Mouse (Mus musculus) left cerebral cortex, adult 9 months (tissue): Measurements from ENCODE around the gene Ppm1j.
"Not testable (repeated sequence)": the region's sequence is repeated elsewhere in the genome, so short reads cannot be mapped to it uniquely, and the experiment has no call there.

Experiments used
- DNase-seq, 2 experiments: peaks; one replicate each; pipeline ENCODE4 v3.0.0; 2022; ENCODE audit warnings: low spot score in 2 of 2

Ppm1j gene

DNA sequence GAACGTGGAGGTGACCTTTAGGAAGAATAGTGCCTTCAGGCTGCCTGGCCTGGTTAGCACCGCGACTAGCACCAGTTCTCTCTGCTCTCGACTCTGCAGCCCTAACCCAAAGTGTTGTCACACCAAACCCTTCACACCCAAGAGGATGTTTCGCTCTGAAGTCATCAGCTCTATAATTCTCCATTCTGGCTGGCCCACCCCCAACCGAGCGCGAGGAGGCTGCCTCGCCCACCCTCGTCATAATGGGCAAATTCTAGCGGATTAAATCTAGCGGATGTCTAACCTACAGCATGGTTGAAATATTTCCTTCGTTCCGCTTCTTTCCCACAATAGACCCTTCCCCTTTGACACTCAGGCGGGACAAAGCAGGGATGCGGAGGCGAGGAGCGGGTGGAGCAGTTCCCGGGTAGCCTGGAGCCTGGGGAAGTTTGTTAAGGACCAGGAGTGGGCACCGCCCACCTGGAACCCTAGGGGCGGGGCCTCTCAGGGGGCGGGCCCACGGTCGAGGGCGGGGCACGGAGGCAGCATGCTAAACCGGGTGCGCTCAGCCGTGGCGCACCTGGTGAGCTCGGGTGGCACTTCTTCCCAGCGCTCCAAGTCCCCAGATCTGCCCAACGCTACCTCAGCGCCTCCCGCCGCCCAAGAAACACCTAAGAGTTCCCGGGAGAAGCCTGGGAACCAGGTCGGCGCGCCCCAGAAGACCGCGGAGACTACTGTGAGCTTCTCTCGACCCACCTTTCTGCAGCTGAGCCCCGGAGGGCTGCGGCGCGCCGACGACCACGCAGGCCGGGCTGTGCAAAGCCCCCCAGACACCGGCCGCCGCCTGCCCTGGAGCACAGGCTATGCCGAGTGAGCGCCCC is at the start of gene Ppm1j:
Gene Ppm1j (plus strand): TSS at position 496 of the 860 bp plus-strand sequence.
- no peak for DNase-seq

DNA sequence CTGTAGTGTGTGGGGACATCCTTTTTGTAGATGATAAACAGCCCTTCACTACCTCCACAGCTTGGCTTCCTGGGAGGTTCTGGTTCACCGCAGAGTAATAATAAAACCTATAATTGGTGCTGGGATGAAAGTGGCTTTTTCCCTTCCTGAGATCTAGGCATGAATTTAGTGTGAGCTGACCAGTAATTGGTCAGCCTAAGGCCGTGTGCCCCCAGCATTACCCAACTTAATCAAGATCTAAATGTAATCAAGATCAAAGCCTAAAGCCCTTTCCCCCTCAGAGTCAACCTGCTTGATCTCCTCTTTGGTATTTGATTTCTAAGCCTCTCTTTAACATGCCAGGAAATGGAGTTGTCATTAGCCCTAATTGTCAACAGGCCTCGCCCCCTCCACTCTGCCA is 47.9 kb upstream of the Ppm1j start:
- no peak for DNase-seq

DNA sequence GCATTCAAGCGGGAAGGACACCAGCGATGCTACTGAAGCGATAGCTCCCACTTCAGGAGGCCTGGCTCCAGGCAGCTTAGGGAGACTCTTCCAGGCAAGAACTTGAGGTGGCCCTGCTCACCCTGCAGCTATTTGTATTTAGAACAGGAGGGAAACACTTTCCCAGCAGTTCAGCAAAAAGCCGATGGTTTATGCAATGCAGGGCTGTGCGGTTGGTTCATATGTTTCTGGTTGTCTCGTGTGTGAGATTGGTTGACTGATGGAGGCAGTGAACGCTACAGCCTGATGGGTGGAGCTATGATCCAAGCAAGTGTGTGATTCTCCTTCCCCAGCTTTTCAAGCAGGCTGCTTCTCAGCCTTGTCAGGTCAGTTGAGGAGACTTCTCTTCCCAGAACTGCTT is 46.2 kb upstream of the Ppm1j start:
- no peak for DNase-seq

DNA sequence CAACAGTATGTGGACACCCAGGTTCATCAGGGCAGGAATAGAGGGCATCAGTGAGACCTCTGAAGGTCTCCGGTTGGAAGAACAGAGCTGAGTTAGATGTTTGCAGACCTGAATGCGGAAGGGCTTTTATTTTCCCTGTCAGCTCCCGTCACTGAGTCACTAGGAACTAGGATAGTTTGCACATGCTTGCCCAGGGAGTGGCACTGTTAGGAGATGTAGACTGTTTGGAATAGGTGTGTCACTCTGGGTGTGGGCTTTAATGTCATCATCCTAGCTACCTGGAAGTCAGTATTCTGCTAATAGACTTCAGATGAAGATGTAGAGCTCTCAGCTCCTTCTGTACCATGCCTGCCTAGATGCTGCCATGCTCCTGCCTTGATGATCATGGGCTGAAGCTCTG is 38.9 kb upstream of the Ppm1j start:
- DNase-seq = no peak

DNA sequence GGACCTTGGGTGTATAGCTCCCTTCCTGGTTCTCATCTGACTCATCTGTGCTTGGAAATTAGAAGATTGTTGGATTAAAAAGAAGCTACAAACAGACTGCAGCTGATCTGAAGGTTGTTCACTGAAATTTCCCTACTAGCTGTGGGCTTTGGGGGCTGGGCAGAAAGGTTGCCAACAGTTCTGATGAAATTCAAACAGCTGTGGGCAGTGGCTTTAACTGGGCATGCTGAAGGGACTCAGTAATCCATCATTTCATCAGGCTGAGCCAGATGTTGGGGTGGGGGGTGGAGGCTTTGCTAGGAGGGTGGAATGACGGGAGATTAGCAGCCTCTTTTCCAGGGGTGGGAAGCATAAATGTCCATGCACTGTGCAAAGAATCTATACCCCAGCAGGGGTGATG is 37.7 kb upstream of the Ppm1j start:
- DNase-seq = no peak

DNA sequence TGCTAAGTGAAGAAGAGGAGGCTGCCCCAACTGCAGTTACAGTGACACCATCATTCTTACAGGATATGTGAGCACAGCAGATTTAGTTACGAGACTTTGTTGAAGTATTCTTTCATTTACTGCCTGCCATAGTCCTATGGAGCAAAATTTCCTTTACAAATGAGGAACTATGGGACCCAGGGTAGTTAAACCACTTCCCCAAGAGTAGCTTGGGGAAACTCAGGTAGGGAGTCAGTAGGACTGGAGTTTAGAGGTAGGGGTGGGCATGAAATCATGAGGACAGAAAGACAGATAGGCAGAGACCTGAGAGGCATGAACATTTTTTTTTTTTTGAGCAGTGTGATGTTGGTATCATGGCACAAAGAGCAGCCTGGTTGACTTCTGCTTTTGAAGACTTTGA is 37.0 kb upstream of the Ppm1j start:
- no peak for DNase-seq

DNA sequence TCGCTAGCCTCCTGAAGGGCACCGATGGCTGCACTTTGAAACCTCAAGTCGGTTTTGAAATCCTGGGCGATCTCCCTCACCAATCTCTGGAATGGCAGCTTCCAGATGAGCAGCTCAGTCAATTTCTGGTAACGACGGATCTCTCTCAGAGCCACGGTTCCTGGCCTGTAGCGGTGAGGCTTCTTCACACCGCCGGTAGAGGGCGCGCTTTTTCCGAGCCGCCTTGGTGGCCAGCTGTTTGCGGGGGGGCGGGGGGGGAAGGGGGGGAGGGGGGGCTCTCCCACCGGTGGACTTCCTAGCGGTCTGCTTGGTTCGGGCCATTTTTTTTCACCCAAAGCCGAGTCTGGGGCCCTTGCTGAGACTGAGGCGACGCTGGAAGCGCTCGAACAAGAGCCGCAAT is 28.0 kb upstream of the Ppm1j start:
- not testable (repeated sequence) for DNase-seq

DNA sequence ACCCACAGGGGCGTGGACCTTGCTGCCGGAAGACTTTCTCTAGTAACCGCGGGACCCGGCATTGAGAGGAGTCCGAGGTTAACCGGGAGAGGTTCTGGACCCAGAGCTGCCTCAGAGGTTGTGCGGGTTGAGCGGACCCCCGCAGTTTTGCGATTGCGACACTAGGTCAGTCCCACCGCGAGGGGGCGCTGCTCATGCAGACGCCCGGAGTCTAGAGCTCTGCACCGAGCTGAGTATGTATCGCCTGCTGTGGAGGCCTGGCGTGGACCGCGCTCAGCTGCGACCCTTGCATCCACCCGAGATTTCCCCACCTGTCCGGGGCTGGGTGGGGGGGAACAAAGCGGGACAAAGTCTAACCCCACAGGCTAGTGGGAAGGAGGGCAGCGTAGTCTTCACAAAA is 22.4 kb upstream of the Ppm1j start:
- DNase-seq = peak in 1 of 2 experiments; percentile 48

DNA sequence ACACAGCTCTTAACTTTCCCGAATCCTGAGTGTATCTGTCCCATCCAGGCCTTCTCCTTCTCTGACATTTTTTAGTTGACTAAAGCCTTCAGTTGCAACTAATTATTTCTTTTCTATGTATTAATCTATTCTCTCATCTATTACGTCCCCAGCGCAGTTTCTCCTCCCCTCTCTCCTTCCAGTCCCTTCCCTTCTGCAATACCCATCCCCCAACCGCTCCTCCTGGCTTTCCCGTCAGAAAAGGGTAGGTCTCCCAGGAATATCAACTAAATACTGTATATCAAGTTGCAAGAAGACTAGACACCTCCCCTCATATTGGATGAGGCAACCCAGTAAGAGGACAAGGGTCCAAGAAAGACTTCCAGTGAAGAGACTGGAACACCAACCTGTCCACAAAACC is 22.0 kb upstream of the Ppm1j start:
- DNase-seq = no peak

DNA sequence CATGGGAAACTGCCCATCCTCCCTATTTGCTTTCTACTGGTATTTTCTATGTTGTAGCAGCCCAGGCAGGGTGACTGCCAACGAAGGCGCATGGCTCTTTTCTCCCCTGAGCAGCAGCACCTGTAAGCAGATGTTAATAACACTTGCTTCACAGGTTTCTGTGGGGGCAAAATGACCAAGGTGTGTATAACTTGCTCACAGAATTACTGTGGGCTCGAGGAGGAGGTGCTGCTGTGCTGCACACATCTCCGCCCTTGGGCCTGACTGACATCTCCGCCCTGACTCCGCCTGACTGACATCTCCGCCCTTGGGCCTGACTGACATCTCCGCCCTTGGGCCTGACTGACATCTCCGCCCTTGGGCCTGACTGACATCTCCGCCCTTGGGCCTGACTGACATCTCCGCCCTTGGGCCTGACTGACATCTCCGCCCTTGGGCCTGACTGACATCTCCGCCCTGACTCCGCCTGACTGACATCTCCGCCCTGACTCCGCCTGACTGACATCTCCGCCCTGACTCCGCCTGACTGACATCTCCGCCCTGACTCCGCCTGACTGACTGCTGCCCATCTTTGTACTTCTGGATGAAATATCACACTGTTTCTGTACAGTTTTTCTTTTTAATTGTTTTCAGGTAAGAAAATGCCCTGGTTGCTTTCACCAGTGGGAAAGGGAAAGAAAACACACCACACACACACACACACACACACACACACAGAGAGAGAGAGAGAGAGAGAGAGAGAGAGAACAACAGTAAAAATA is 18.6 kb upstream of the Ppm1j start:
- not testable (repeated sequence) for DNase-seq

DNA sequence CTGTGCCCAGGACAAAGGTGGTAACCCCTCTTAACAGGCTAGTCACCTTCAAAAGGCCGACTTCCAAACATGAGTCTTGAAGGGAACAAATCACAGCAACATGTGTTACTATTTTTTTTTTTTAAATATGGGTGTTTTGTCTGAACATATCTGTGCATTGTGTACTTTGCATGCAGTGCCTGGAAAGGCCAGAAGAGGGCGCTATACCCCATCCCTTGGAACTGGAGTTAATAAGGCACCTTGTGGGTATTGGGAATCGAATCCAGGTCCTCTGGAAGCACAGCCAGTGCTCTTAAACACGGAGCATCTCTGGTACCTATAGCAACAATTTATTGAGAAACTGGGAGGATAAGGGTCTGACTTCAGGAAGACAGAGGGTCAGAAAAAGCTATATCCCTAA is 15.8 kb upstream of the Ppm1j start:
- DNase-seq = no peak

DNA sequence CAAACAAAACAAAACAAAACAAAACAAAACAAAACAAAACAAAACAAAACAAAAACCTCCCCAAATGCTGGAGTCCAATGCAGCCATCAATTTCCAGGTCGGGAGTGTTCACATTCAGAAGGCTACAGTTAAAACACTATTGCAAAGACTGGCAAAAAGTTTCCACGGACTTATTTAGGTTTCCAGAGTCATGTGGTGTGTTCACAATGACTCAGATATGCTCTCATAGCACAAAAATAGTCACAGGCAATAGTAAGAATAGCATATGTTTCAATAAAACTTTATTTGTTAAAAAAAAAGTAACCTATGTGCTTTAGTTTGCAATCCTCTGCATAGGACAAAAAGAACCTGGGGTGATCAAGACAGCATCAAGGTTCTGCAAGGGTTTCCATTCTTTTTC is 13.7 kb upstream of the Ppm1j start:
- DNase-seq = no peak

DNA sequence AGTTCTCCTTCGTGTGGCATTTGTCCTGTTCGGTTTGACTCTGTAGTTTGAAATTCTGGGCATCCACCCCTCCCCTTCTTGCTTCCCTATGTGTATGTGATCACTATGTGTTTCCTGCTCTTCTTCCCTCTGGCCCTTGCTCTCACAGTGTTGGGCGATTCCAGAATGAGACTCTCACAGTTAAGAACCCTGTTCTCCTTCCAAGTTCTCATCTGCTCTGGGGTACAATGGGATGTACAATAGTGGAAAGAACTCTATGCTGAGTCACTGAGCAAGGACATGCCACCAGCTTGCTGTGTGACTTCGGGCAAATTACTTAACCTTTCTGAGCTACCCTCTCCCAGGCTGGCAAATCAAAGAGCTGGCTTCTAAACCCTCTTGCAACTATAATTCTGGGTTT is 13.1 kb upstream of the Ppm1j start:
- DNase-seq = no peak

DNA sequence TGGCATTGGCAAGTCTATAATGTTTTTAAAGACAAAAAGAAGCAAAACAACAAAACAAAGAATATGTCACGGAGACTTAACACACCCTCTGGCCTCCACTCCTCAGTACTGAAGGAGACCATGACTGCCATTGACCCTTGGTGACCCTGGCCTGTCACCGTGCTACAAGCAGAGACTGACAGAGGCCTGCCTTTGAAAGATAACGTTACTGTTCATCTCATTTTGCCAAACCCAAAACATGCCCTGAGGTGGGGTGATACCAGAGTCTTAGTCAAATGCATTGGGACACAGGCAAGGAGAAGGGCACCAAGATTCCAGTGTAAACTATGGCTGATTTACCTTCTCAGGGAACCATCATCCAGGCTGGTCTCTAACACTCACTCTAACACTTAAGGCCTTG is 11.7 kb upstream of the Ppm1j start:
- no peak for DNase-seq

DNA sequence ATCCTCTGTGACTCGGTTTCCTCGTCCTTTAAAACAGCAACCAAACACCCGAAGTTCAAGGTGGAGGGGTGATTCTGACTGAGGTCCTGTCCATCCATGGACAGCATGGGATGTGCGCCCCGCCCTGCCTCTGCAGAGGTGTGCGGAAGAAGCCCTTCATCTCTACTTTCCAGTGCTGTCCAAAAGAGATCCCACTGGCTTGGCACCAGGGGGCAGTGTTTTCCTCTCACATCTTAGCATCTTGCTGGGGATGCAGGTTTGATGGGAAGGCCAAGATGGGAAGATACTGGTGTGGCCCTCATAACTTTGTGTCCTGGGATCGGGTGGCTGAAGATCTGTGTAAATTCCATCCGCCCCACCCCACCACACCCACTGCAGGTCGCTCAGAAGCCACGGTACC is 10.8 kb upstream of the Ppm1j start:
- peak in 1 of 2 experiments; percentile 43 for DNase-seq

DNA sequence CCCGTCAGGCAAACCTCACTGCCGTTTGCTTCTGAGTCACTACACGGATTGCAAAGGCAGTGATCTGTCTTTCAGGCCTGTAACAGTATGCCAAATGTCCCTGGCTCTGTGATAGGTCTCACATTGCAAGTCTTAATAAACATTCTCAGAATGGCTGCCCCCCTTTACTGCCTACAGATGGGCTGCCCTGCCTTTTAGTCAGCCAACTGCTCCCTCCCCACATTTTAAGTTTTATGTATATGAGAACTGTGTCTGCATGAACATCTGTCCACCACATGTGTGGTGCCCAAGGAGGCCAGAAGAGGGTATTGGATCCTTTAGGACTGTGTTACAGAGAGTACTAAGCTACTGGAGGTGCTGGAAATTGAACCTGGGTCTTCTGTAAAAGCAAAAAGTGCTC is 9.9 kb upstream of the Ppm1j start:
- no peak for DNase-seq

DNA sequence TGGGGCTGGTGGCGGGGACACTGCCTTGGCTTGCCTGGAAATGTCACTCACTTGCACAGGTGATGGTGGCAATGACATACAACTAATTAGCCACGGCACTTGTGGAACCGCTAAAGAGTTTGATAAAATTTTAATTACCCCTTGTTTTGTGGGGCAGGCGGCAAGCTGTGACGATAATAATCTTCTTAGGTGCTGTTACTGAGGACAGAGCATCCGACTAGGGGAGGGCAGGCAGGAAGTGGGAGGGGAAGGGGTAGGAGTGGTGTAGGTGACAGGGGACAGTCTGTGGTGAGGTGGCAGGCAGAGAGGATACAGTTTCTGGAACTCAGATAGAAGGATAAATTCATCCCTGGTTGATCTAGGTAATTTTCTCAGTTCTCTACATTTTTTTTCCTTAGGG is 9.4 kb upstream of the Ppm1j start:
- no peak for DNase-seq

DNA sequence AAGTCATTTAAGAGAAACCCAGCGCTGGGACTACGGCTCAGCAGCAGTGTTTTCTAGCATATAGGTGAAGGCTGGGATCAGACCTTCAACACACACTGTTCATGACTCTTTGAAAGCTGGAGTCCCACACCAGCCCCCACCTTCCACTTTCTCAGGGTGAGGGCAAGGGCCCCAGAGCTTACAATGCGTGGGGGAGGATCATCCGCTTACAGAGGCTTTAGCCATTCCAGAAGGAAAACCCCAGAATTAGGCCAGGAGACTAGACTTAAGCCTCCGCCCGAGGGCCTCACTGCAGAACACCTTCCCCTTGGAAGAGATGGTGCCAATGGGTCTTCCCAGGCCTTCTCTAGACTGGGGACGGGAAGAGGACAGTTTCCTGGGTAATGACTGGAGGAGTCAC is 7.6 kb upstream of the Ppm1j start:
- no peak for DNase-seq

DNA sequence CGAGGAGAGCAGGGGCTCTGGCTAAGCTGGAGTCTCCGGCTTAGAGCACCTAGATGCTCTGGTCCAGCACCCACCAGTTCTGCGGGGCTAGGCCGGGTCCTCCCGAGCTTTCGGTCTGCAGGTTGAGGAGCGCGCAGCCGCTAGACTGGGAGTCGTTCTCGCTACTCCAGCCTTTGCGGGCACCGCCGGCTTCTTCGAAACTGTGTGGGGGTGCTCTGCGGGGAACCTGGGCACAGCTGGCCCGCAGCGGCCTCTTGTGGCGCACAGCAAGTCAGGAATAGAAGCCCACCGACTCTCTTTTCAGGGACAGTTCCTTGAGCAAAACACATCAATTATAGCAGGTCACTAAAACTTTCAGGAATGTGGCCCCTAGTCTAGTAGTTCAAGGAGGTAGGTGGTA is 3.5 kb upstream of the Ppm1j start:
- no peak for DNase-seq

DNA sequence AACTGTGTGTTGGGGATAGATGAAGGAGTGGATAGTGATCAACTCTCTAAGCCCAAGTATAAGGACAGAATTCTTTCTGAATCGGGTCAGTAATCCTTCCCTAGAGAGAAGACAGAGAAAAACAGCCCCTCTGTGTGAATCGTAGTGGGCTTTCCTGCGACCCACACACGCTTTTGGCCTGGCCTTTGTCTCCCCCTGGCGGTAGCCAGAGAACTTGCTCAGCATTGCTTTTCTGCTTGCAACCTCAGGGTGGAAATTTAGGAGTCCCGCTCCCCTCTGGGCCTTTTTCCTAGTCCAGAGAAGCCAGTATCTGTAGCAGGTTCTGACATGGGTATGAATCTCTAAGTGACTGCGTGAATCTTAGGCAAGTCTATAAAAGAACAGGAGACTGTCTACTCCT is 907 bp upstream of the Ppm1j start:
- DNase-seq = no peak

DNA sequence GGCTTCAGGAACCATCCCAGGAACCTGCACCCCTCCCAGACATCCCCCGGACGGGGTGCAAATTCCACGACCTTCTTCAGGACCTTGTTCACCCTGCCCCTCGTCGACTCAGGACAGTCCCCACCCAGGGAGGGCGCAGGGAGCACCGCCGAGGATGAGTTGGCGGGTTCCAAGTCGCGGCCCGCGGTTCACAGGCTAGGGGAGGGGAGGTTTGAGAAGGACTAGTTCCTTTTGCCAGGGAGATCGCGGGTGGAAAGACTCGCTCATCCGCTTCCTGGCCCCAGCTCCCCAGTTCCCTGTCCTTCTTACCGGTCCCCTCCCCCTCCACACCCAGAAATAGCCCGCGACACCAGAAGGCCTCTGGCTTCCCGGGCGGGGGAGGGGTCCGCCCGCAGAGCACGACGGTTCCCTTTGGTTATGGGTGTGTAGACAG is 631 bp downstream of the Ppm1j start, which contains the start of gene Fam19a3:
Gene Fam19a3 (minus strand): TSS at position 370 of the 433 bp plus-strand sequence.
- no peak for DNase-seq

DNA sequence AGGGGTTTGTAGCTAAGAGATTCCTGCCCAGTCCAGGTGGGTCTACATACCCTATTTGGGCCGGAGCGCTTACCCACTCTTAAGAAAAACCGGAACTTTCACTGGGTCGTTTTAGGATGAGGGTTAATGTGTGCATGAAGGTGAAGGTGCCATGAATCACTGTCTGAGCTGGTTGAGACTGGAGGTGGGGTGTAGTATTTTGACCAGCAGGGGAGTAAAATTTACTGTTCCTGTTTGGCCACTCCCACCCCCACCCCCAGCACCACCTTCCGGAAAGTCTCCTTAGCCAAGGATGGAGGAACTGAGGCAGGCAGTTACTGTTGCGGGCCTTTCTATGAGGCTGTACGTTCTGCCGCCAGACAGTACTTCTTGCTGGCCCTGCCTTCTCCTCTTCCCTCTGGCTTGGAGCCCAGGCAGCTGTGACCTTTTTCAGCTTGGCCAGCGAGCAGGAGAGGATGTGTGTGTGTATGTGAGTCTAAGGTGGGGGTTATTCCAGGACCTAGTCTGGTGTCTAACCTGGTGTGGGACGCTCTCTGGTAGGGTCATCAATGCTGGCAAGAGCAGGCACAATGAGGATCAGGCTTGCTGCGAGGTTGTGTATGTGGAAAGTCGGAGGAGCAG is 1.3 kb downstream of the Ppm1j start:
- DNase-seq = no peak
